Mouse (Mus musculus) lung, adult 18-20 months (tissue): ENCODE data around the gene Hoxb8.

Experiments
- DNase-seq, 2 experiments: peaks; one replicate each; pipeline ENCODE4 v3.0.0; 2022; ENCODE audit warnings: mixed read lengths in 2 of 2

Gene Hoxb8

GRCm38 (mm10) chr11:96268031-96268745, 13.5 kb upstream of the Hoxb8 start:
- DNase-seq, result no peak

- DNase-seq, result no peak
These were observed 11.8 kb upstream of the Hoxb8 start for GRCm38 (mm10) chr11:96269869-96270268.

GRCm38 (mm10) chr11:96270996-96271540, 10.6 kb upstream of the Hoxb8 start, which contains the start of gene Hoxb9:
Gene Hoxb9 (plus strand): TSS chr11:96271457.
- no peak for DNase-seq

GRCm38 (mm10) chr11:96271541-96272011, 10.1 kb upstream of the Hoxb8 start:
- DNase-seq, result no peak

- no peak for DNase-seq
These were observed 9.4 kb upstream of the Hoxb8 start for GRCm38 (mm10) chr11:96272024-96272921.

GRCm38 (mm10) chr11:96274428-96274827, 7.3 kb upstream of the Hoxb8 start:
- no peak for DNase-seq

- no peak for DNase-seq
These were observed 5.8 kb upstream of the Hoxb8 start for GRCm38 (mm10) chr11:96275896-96276295.

- DNase-seq, result no peak
These were observed 4.3 kb upstream of the Hoxb8 start for GRCm38 (mm10) chr11:96277151-96278044.

GRCm38 (mm10) chr11:96278324-96278723, 3.4 kb upstream of the Hoxb8 start:
- no peak for DNase-seq

- DNase-seq, result peak; percentile 78 to 83
These were observed 2.9 kb upstream of the Hoxb8 start for GRCm38 (mm10) chr11:96278773-96279172.

GRCm38 (mm10) chr11:96279421-96280233, 2.1 kb upstream of the Hoxb8 start:
- no peak for DNase-seq

GRCm38 (mm10) chr11:96280399-96281378, 1.0 kb upstream of the Hoxb8 start:
- no peak for DNase-seq

GRCm38 (mm10) chr11:96281396-96281795, 309 bp upstream of the Hoxb8 start:
- no peak for DNase-seq

- DNase-seq, result no peak
These were observed 1.2 kb downstream of the Hoxb8 start for GRCm38 (mm10) chr11:96282795-96283430.

- peak in 1 of 2 experiments; percentile 35 for DNase-seq
These were observed 2.5 kb downstream of the Hoxb8 start for GRCm38 (mm10) chr11:96284041-96284749.

- no peak for DNase-seq
These were observed 3.3 kb downstream of the Hoxb8 start for GRCm38 (mm10) chr11:96284774-96285734.
